8 mouse cellular contexts compared by ENCODE assay signal in the genomic region with DNA sequence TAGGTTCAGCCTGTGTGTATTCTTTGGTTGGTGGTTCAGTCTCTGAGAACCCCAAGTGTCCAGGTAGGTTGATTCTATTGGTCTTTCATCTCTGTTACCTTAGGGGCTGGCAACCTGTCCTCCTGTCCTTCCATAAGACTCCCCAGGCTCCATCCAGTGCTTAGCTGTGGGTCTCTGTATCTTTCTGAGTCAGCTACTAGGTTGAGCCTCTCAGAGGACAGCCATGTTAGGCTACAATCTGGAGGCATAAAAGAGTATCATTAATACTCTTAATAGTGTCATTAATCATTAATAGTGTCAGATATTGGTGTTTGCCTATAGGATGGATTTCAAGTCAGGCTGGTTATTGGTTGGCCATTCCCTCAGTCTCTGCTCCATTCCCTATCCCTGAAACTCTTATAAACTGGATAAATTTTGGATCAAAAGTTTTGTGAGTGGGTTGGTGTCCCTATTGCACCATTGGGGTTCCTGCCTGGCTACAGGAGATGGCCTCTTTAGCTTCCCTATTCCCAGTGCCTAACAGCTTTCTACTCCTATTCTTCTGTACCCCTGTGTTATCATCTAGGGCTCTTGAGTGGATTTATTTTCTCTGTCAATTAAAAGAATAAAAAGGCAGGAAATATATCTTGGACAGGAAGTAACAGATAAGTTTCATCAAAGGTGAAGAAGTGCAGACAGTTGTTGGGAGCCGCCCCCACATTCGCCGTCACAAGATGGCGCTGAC.
DNase-seq lines count a peak whose midpoint lies in the region; ATAC-seq lines count a peak whose summit lies in the region.

No protein-coding gene starts in this region.

- DNase-seq in heart, adult 8-10 months (ENCODE audit: low spot score), result no peak
- peak; percentile 48 for DNase-seq in ZHBTc4 (ENCODE audit: low read depth, low spot score)
- DNase-seq in hindbrain, embryonic 11.5 days (ENCODE audit: low spot score), result peak; percentile 25
- no peak for DNase-seq in cerebellum, adult 11-12 months
- DNase-seq in cerebellum, postnatal 36 days, result no peak
- DNase-seq in left cerebral cortex, postnatal 25 days (ENCODE audit: low spot score in 2 of 2), result no peak

- H3K4me2 ChIP-seq in heart, embryonic 12.5 days, result peak overlapping the region; percentile 24; the same call in 1 of the 2 replicates
- H3K4me2 ChIP-seq in hindbrain, embryonic 11.5 days (replicated peaks; ENCODE audit: low read depth, low read length), result no peak overlapping the region
- peak overlapping the region; percentile 32 for H3K4me2 ChIP-seq in midbrain, embryonic 12.5 days (replicated peaks)

- H3K27ac ChIP-seq in heart, embryonic 12.5 days (ENCODE audit: poor library complexity, severe bottlenecking), result no peak overlapping the region
- H3K27ac ChIP-seq in hindbrain, embryonic 11.5 days (ENCODE audit: low read depth, low read length), result no peak overlapping the region
- no peak overlapping the region for H3K27ac ChIP-seq in midbrain, embryonic 12.5 days (replicated peaks)

- H3K4me3 ChIP-seq in heart, embryonic 12.5 days, result no peak overlapping the region
- H3K4me3 ChIP-seq in hindbrain, embryonic 11.5 days (ENCODE audit: low read depth, low read length), result no peak overlapping the region
- H3K4me3 ChIP-seq in midbrain, embryonic 12.5 days, result 0 out of 2 replicates have a peak overlapping the region, but pooled peaks have one; percentile 6

- WGBS in heart, embryonic 12.5 days, result 17% methylated on average over 4 of the region's 4 CpGs
- WGBS in hindbrain, embryonic 11.5 days, result 34% methylated on average over 4 of the region's 4 CpGs
- 21% methylated on average over 4 of the region's 4 CpGs for WGBS in midbrain, embryonic 12.5 days

- H3K27me3 ChIP-seq in heart, embryonic 12.5 days (replicated peaks), result no peaks in the 10 kb centered on the region
- no peaks in the 10 kb centered on the region for H3K27me3 ChIP-seq in hindbrain, embryonic 11.5 days (ENCODE audit: control insufficient read depth, insufficient read depth, low read length)
- 0 out of 2 replicates have a peak, but pooled peaks cover 3% of the 10 kb centered on the region for H3K27me3 ChIP-seq in midbrain, embryonic 12.5 days

- 0 out of 2 replicates have a peak, but pooled peaks cover 5% of the 10 kb centered on the region for H3K4me1 ChIP-seq in heart, embryonic 12.5 days (replicated peaks)
- H3K4me1 ChIP-seq in hindbrain, embryonic 11.5 days (replicated peaks; ENCODE audit: control insufficient read depth, insufficient read depth, low read length), result no peaks in the 10 kb centered on the region
- peaks cover 8% of the 10 kb centered on the region; the same call in 1 of the 2 replicates for H3K4me1 ChIP-seq in midbrain, embryonic 12.5 days

- no peaks in the 10 kb centered on the region for H3K9me3 ChIP-seq in heart, embryonic 12.5 days (replicated peaks)
- no peaks in the 10 kb centered on the region for H3K9me3 ChIP-seq in hindbrain, embryonic 11.5 days (ENCODE audit: control insufficient read depth, low read length)
- no peaks in the 10 kb centered on the region for H3K9me3 ChIP-seq in midbrain, embryonic 12.5 days

- intact Hi-C loops in left cerebral cortex, postnatal 25 days (cut with DNase I), result loop anchor here (5.0 kb wide), 1 partner anchor 38 kb away; no protein-coding TSS in a partner anchor

- no peak overlapping the region for H3K9ac ChIP-seq in heart, embryonic 12.5 days
- no peak overlapping the region for H3K9ac ChIP-seq in hindbrain, embryonic 11.5 days (ENCODE audit: low read depth, low read length)
- H3K9ac ChIP-seq in midbrain, embryonic 12.5 days (replicated peaks), result no peak overlapping the region

- peak; percentile 53; the same call in 1 of the 2 replicates for ATAC-seq in heart, embryonic 12.5 days (ENCODE audit: insufficient number of reproducible peaks, low FRiP score)
- ATAC-seq in hindbrain, embryonic 11.5 days (ENCODE audit: low FRiP score), result peak; percentile 75
- peak; percentile 81 for ATAC-seq in midbrain, embryonic 12.5 days (ENCODE audit: low FRiP score, low read depth)

- H3K36me3 ChIP-seq in heart, embryonic 12.5 days, result no peaks in the 10 kb centered on the region
- no peaks in the 10 kb centered on the region for H3K36me3 ChIP-seq in hindbrain, embryonic 11.5 days (ENCODE audit: control insufficient read depth, insufficient read depth, low read length)
- no peaks in the 10 kb centered on the region for H3K36me3 ChIP-seq in midbrain, embryonic 12.5 days

Comparison
In these comparisons a context has a peak if more than half of its experiments do, and no peak if none do; other contexts are left out.
1. DNase-seq: peak in ZHBTc4 (single experiment) and hindbrain, embryonic 11.5 days (single experiment); none in heart, adult 8-10 months (single experiment), cerebellum, adult 11-12 months (single experiment), cerebellum, postnatal 36 days (0 of 2) and left cerebral cortex, postnatal 25 days (0 of 2).
2. Peak in every context shown above with its lines, with median percentiles within 50 percentile points of each other: ATAC-seq.